Mouse (Mus musculus) liver, embryonic 13.5 days (tissue): ENCODE results near the gene Lhx5. TPM values are rescaled to one million over a fixed set of nuclear protein-coding genes. Genes with fewer than 3 reads are reported as not detected.

ENCODE experiments used
- ATAC-seq: fragments of 200-750 bp; cut with Nextera tagmentation; 2 replicates; pipeline ENCODE4 v1.8.0; 2017; ENCODE audit warnings: low read depth, mild to moderate bottlenecking, moderate number of reproducible peaks, moderate library complexity
- DNase-seq: peaks from one replicate; pipeline ENCODE4 v3.0.0; 2022
- H3K27ac ChIP-seq: fragments of 300-500 bp; sonication (generic); 2 replicates; pipeline ENCODE4 v1.5.1; 2015; ENCODE audit warnings: moderate library complexity, mild to moderate bottlenecking, inconsistent platforms
- H3K27me3 ChIP-seq: fragments of 300-500 bp; sonication (generic); 2 replicates; pipeline ENCODE4 v1.6.1; 2015; ENCODE audit warnings: mild to moderate bottlenecking, inconsistent platforms
- H3K36me3 ChIP-seq: fragments of 300-500 bp; sonication (generic); 2 replicates; pipeline ENCODE4 v1.6.1; 2015; ENCODE audit warnings: mild to moderate bottlenecking, inconsistent platforms
- H3K4me1 ChIP-seq: fragments of 300-500 bp; sonication (generic); replicated peaks from 2 replicates; pipeline ENCODE4 v1.6.1; 2015; ENCODE audit warnings: inconsistent platforms
- H3K4me2 ChIP-seq: fragments of 300-500 bp; sonication (generic); 2 replicates; pipeline ENCODE4 v1.6.1; 2015; ENCODE audit warnings: inconsistent platforms, mild to moderate bottlenecking, moderate library complexity
- H3K4me3 ChIP-seq: fragments of 300-500 bp; sonication (generic); replicated peaks from 2 replicates; pipeline ENCODE4 v1.5.1; 2015; ENCODE audit warnings: mild to moderate bottlenecking, inconsistent platforms
- H3K9ac ChIP-seq: fragments of 300-500 bp; sonication (generic); 2 replicates; pipeline ENCODE4 v1.6.1; 2015; ENCODE audit warnings: mild to moderate bottlenecking, inconsistent platforms
- H3K9me3 ChIP-seq: fragments of 300-500 bp; sonication (generic); replicated peaks from 2 replicates; pipeline ENCODE4 v1.6.1; 2016; ENCODE audit warnings: inconsistent platforms
- whole genome bisulfite sequencing: fragments of 180-500 bp; shearing (Covaris S2); methylation state at CpG from one replicate; pipeline ENCODE4 v1.1.7; 2015; ENCODE audit not compliant: insufficient replicate concordance; 5-methylcytosine and 5-hydroxymethylcytosine counted together
- polyA plus RNA-seq: library from polyadenylated mRNA; unstranded; fragments of >200 nt; fragmentation: Nextera tagmentation; extraction: Ambion mirVana; gene quantifications from 2 replicates; pipeline ENCODE4 v1.2.1, GENCODE M21; 2015

Gene Lhx5
- polyA plus RNA-seq, 1 experiment from 2014 or later = not detected

DNA sequence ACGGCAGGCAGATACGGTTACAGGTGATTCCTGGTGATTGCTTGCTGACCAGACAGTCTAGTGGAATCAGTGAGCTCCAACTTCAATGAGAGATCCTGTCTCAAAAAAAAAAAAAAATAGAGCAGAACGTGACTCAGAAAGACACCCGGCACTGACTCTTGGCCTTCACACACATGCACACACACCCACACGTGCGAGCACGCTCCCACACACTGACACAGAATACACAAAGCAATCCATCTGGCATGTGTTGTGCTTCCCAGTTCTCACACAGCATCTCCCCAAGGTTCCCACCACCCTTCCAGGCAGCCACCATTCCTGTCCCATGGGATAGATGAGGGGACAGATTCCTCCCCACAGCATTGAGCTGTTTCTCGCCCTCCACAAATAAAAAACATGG is 11.4 kb upstream of the Lhx5 start:
- Histone ChIP-seq H3K9ac (no peak overlapping the region), H3K4me2 (no peak overlapping the region), H3K4me3 (no peak overlapping the region), H3K4me1 (no peaks in the 10 kb centered on the region), H3K9me3 (no peaks in the 10 kb centered on the region), H3K36me3 (no peaks in the 10 kb centered on the region), H3K27ac (no peak overlapping the region), H3K27me3 (peaks cover 43% of the 10 kb centered on the region)
- DNase-seq (no peak), ATAC-seq (no peak)
- 75% methylated on average over 8 of the region's 8 CpGs for WGBS

DNA sequence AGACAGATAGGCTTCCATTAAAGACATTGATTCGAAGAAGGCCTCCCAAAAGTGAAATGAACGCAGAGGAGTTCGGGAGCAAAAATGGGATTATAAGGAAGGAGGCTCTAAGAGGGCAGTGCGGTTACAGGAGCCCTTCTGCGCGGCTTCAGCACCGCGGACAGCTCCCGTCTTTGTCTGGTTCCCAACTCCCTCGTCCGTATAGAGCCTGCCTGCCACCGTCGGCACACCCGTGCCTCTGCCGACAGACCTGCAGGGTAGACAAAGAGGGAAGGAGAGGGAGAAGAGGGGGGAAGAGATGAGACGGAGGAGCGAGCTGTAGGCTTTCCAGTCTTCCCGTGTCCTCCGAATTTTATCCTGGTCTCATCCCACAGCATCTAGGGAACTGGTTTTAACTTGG is 7.5 kb upstream of the Lhx5 start:
- WGBS = under 1% methylated on average over 19 of the region's 19 CpGs
- no peak for ATAC-seq
- DNase-seq = peak; percentile 28

DNA sequence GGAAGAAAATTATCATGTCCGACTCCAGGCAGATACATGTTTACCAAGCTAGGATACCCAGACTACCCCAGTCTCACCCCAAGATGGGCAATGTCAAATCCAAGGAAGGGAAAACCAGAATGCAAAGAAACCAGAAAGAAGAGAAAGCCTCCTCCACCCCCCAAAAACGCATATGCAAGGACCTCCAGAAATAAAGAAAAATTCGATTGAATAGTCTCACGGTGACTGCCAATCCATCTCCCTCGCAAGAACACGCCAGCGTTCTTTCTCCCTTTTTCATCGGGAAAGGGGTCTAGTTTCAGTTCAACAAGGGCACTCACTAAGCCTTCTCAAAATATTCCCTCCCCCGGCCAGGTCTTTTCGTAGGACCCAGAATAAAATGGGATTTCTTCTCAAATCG is 6.8 kb upstream of the Lhx5 start:
- H3K27ac ChIP-seq = no peak overlapping the region
- ATAC-seq (no peak), DNase-seq (no peak)
- H3K9me3 ChIP-seq = no peaks in the 10 kb centered on the region
- WGBS = 5% methylated on average over 11 of the region's 11 CpGs
- H3K4me2 ChIP-seq = no peak overlapping the region
- no peak overlapping the region for H3K9ac ChIP-seq
- peaks cover 88% of the 10 kb centered on the region for H3K27me3 ChIP-seq
- no peaks in the 10 kb centered on the region for H3K4me1 ChIP-seq
- no peak overlapping the region for H3K4me3 ChIP-seq
- H3K36me3 ChIP-seq = no peaks in the 10 kb centered on the region

More for the DNA sequence above, 7.5 kb upstream of the Lhx5 start:
- Histone ChIP-seq H3K4me1 (no peaks in the 10 kb centered on the region), H3K9me3 (no peaks in the 10 kb centered on the region), H3K27me3 (peaks cover 83% of the 10 kb centered on the region), H3K9ac (no peak overlapping the region), H3K36me3 (no peaks in the 10 kb centered on the region), H3K4me2 (no peak overlapping the region), H3K4me3 (no peak overlapping the region), H3K27ac (no peak overlapping the region)

DNA sequence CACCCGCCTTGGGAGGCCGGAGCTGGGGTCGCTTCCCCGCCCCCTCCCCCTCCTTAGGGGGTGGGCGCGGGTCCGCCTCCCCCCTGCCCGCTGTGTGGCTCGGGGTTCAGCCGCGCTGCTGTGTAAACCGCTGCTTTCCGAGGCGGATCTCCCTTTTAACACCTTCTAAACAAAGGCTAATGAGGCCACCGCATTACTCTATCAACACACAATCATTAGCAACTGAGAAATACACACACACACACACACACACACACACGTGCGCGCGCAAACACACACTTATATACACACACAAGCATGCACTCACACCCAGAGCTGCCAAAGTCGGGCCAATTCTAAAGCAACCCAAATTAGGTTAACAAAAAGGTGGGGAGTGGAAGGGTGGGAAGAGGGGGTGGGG is 5.8 kb upstream of the Lhx5 start:
- no peaks in the 10 kb centered on the region for H3K9me3 ChIP-seq
- no peaks in the 10 kb centered on the region for H3K4me1 ChIP-seq
- peaks cover 93% of the 10 kb centered on the region for H3K27me3 ChIP-seq
- no peak overlapping the region for H3K27ac ChIP-seq
- DNase-seq (no peak), ATAC-seq (no peak)
- no peak overlapping the region for H3K9ac ChIP-seq
- no peaks in the 10 kb centered on the region for H3K36me3 ChIP-seq
- H3K4me3 ChIP-seq = no peak overlapping the region
- no peak overlapping the region for H3K4me2 ChIP-seq
- 1% methylated on average over 18 of the region's 20 CpGs for WGBS

DNA sequence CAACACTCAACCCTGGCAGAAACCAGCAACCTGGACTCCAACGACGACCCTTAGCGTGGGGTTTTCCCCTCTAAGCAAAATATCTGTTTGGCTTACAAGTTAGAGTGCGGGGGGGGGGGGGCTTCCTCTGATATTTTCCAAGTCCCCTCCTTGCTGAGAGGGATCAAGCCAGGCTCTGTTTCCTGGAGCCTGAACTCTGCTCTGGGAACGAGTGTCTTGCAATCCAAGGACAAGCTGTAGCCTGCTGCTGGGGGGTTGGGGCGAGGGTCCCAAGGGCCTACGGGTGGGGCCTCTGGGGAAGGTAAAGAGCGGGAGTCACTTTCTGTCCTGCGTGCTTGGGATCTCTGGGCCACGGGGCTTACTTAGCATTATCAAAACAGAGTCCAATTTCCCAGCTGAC is 4.9 kb upstream of the Lhx5 start:
- H3K9ac ChIP-seq = no peak overlapping the region
- H3K27ac ChIP-seq = no peak overlapping the region
- no peak overlapping the region for H3K4me3 ChIP-seq
- DNase-seq = no peak
- no peaks in the 10 kb centered on the region for H3K36me3 ChIP-seq
- H3K4me2 ChIP-seq = no peak overlapping the region
- WGBS = 4% methylated on average over 10 of the region's 10 CpGs
- no peaks in the 10 kb centered on the region for H3K9me3 ChIP-seq
- no peaks in the 10 kb centered on the region for H3K4me1 ChIP-seq
- H3K27me3 ChIP-seq = peaks cover 95% of the 10 kb centered on the region
- no peak for ATAC-seq

DNA sequence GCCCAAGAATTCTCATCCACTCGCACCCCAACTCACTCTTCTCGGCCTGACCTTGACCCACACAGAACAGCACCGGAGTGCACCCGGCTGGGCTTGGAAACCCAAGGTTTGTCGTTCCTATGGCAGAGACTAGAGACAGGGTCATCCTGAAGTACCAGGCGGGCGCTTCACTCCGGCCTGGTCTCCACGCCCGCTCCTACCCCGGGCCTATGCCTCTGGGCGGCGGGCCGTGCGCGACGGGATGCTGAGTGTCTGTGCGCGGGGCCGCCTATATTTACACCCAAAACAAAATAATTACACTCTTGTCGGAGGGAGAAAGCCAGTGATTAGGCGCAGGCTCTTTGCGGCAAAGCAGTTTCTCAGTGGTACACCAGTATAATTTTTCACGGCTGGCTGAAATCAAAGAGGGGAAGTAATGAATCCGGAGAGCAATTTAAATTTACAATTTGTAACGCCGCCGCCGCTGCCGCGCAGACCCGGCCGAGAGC is 4.0 kb upstream of the Lhx5 start:
- DNase-seq (no peak), ATAC-seq (no peak)
- no peaks in the 10 kb centered on the region for H3K9me3 ChIP-seq
- H3K4me2 ChIP-seq = no peak overlapping the region
- no peak overlapping the region for H3K9ac ChIP-seq
- 2% methylated on average over 33 of the region's 33 CpGs for WGBS
- H3K4me3 ChIP-seq = no peak overlapping the region
- peaks cover 99% of the 10 kb centered on the region for H3K27me3 ChIP-seq
- no peaks in the 10 kb centered on the region for H3K36me3 ChIP-seq
- H3K4me1 ChIP-seq = no peaks in the 10 kb centered on the region
- H3K27ac ChIP-seq = no peak overlapping the region

DNA sequence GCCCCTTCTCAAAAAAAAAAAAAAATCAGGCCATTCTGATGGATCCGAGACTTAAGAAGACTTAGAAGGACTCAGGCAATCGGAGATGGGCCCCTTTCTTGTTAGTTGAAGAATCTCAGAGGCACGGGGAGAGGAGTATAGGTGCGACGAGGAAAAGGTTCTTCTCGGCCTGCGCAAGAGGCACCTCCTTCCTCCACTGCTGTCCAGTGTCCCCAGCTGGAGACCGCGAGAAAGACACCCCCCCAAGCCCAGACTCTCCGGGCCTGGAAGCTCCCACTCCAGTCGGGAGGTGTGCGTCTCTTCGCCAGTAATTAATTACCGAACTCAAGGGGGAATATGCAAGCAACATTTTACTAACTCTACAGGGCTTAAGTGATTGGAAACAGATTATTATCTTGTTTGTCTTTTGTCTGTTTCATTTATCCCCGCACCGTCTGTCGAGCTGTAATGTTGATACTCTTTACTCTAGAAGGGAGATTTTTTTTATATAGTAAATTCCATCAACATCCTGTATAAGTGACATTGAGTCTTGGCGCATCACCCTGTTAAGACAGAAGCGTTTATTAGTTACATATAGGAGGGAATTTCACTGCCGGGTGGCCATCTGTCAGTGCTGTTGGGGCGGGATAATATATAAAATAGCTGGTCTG is 3.2 kb upstream of the Lhx5 start:
- no peak overlapping the region for H3K27ac ChIP-seq

DNA sequence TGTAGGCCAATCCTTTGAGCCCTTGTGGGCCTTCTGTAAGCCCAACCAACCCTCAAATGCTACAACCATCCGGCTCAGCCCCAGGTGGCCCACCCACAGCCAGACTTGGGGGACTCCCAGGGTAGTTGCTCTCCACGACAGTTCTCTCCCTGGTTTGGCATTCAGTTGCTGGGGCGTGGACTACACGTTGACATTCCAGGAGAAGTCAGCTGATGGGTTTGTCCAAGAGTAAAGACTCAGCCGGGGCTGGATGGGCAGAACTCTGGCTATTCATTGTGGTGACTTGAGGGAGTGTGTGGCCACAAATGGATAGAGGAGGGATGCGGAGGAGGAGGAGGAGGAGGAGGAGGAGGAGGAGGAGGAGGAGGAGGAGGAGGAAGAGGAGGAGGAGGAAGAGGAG is 2.5 kb upstream of the Lhx5 start:
- no peak for DNase-seq
- no peak for ATAC-seq
- H3K9me3 ChIP-seq = no peaks in the 10 kb centered on the region
- no peak overlapping the region for H3K27ac ChIP-seq
- H3K36me3 ChIP-seq = no peaks in the 10 kb centered on the region
- no peaks in the 10 kb centered on the region for H3K4me1 ChIP-seq
- no peak overlapping the region for H3K9ac ChIP-seq
- under 1% methylated on average over 5 of the region's 6 CpGs for WGBS
- H3K4me2 ChIP-seq = no peak overlapping the region
- H3K4me3 ChIP-seq = no peak overlapping the region
- H3K27me3 ChIP-seq = peaks cover 99% of the 10 kb centered on the region

More for the DNA sequence above, 3.2 kb upstream of the Lhx5 start:
- no peak overlapping the region for H3K9ac ChIP-seq
- H3K4me3 ChIP-seq = no peak overlapping the region
- no peak for DNase-seq
- no peak for ATAC-seq
- H3K27me3 ChIP-seq = peaks cover 99% of the 10 kb centered on the region
- H3K36me3 ChIP-seq = no peaks in the 10 kb centered on the region
- WGBS = 3% methylated on average over 21 of the region's 21 CpGs
- H3K4me1 ChIP-seq = no peaks in the 10 kb centered on the region
- H3K9me3 ChIP-seq = no peaks in the 10 kb centered on the region
- no peak overlapping the region for H3K4me2 ChIP-seq

DNA sequence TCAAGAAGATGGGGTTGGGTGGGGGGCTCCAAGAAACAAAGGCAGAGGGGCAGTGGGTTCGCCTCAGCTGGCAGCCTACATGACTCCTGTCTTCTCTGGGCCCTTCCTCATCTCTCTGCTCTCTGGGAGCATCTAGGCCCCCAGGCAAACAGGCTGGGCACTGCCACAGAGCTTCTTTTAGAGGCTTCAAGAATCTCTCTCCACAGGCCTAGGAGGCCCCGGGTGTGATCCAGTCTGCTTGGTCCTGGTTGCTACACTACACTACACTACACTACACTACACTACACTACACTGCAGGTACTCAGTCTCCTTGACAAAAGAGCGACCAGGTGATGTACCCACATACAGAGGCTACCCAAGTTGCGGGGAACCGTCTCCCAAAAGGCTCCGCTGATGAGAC is 1.8 kb upstream of the Lhx5 start:
- no peak for DNase-seq
- ATAC-seq = no peak
- no peak overlapping the region for H3K27ac ChIP-seq
- peaks cover 99% of the 10 kb centered on the region for H3K27me3 ChIP-seq
- no peaks in the 10 kb centered on the region for H3K9me3 ChIP-seq
- H3K4me1 ChIP-seq = no peaks in the 10 kb centered on the region
- 4% methylated on average over 6 of the region's 6 CpGs for WGBS
- no peak overlapping the region for H3K4me3 ChIP-seq
- no peak overlapping the region for H3K4me2 ChIP-seq
- H3K36me3 ChIP-seq = no peaks in the 10 kb centered on the region
- no peak overlapping the region for H3K9ac ChIP-seq

DNA sequence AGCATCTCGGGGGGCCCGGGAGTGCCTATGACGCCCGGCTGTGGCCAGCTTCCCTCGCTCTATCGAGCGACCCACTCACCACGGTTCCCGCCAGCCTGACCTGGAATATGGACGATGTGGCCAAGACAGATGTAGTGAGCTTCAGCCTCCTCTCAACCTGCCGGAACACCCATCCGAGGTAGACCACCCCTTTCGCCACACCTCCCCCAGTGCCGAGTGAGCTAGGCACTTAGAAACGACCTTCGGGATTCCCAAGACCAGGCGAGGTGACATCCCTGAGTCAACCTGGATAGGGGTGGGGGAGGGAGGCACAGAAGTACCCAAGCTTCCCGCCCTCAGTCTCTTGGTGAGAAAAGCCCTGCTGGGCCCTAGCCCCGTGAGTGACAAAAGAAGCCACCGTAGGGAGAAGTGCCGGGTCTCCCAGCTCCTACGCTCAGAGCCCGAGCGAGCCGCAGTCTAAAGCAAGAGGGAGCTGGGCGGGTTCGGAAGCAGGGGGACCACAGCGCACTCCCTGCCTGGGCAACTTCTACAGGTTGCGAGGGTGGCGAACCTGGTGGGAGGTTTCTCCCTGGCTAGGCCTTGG is 407 bp upstream of the Lhx5 start:
- Histone ChIP-seq H3K36me3 (no peaks in the 10 kb centered on the region), H3K4me3 (no peak overlapping the region), H3K27ac (no peak overlapping the region), H3K4me2 (no peak overlapping the region), H3K4me1 (no peaks in the 10 kb centered on the region), H3K9me3 (no peaks in the 10 kb centered on the region), H3K27me3 (peaks cover 99% of the 10 kb centered on the region), H3K9ac (no peak overlapping the region)
- no peak for DNase-seq
- no peak for ATAC-seq
- WGBS = 3% methylated on average over 30 of the region's 30 CpGs

DNA sequence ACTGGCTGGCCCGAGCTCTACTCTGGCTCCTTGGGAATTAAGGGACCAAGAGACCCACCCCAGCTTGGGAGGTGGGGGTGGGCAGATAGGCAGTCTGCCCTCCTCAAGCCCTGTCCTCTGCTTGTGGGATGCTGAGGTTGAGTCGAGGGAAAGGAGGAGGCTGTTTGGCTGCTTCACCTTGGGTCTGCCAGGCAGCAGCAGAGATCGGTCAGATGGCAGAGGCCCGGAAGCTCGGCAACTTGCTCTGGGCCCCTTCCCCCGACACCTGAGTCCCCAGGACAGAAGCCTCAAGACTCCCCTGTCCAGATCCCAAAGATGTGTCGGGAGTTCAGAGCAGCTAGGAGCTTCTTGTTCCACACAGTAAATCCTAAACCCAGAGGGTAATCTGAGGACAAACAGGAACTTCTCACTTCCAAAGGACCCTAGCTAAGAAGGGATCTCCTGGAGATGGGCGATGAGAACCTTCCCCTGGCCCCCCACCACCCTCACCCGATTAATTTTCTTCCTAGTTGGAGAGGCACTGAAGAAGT is 1.1 kb downstream of the Lhx5 start:
- ATAC-seq = no peak
- H3K27ac ChIP-seq = no peak overlapping the region

More for the DNA sequence above, 1.1 kb downstream of the Lhx5 start:
- WGBS = 4% methylated on average over 9 of the region's 9 CpGs
- no peak for DNase-seq
- Histone ChIP-seq H3K27me3 (peaks cover 99% of the 10 kb centered on the region), H3K36me3 (no peaks in the 10 kb centered on the region), H3K4me2 (no peak overlapping the region), H3K4me1 (no peaks in the 10 kb centered on the region), H3K9ac (no peak overlapping the region), H3K9me3 (no peaks in the 10 kb centered on the region), H3K4me3 (no peak overlapping the region)
